Mouse (Mus musculus): ENCODE measurements around the gene Vgll2. TPM values are rescaled to one million over a fixed set of nuclear protein-coding genes. Genes with fewer than 3 reads are reported as not detected.

Vgll2 gene
- polyA plus RNA-seq, 1 experiment, result not detected

GRCm38 (mm10) chr10:52048287-52048686, 26.0 kb downstream of the Vgll2 start:
- Histone ChIP-seq H3K27me3 (replicated peaks) (no peaks in the 10 kb centered on the region), H3K4me3 (replicated peaks) (no peak overlapping the region), H3K36me3 (replicated peaks; ENCODE audit: low read length) (no peaks in the 10 kb centered on the region), H3K9me3 (no peaks in the 10 kb centered on the region), H3K4me1 (no peaks in the 10 kb centered on the region)
- TF ChIP-seq GATA1 (IDR thresholded peaks at IDR 0.05; ENCODE audit: borderline replicate concordance, low read length) (no peak), FLI1 (IDR thresholded peaks at IDR 0.05; ENCODE audit: low read length) (no peak)

- Histone ChIP-seq H3K4me1 (no peaks in the 10 kb centered on the region), H3K27me3 (replicated peaks) (no peaks in the 10 kb centered on the region), H3K4me3 (replicated peaks) (no peak overlapping the region), H3K36me3 (replicated peaks; ENCODE audit: low read length) (no peaks in the 10 kb centered on the region), H3K9me3 (no peaks in the 10 kb centered on the region)
- TF ChIP-seq GATA1 (IDR thresholded peaks at IDR 0.05; ENCODE audit: borderline replicate concordance, low read length), result no peak
- no peak for TF ChIP-seq FLI1 (IDR thresholded peaks at IDR 0.05; ENCODE audit: low read length)
Observed at GRCm38 (mm10) chr10:52072482-52072881, 50.2 kb downstream of the Vgll2 start.

Other genes with a start within 250 kb of the Vgll2 start
- gene Ros1, start 172.7 kb downstream of the Vgll2 start, polyA plus RNA-seq (2012; ENCODE audit: insufficient read depth, low replicate concordance), result not detected in 2 replicates
- 0.39 and 0.69 TPM in 2 replicates for gene Dcbld1, start 211.1 kb downstream of the Vgll2 start, polyA plus RNA-seq (2012; ENCODE audit: insufficient read depth, low replicate concordance)

All from megakaryocyte, embryonic 14.5 days (primary cell).